Mouse (Mus musculus) left cerebral cortex, adult 11 months (tissue): ENCODE results near the gene Foxn3.

ENCODE experiments used
- DNase-seq: peaks from one replicate; pipeline ENCODE4 v3.0.0; 2022; ENCODE audit warnings: low spot score

The Foxn3 gene

GRCm38 (mm10) chr12:99330822-99331285 lies 232.5 kb downstream of the Foxn3 start:
- no peak for DNase-seq

- DNase-seq = no peak
Observed at GRCm38 (mm10) chr12:99329301-99330257, 233.8 kb downstream of the Foxn3 start.

GRCm38 (mm10) chr12:99326157-99326556 lies 237.2 kb downstream of the Foxn3 start:
- DNase-seq = no peak

- no peak for DNase-seq
Observed at GRCm38 (mm10) chr12:99321633-99322431, 241.6 kb downstream of the Foxn3 start.

GRCm38 (mm10) chr12:99320966-99321496 lies 242.4 kb downstream of the Foxn3 start:
- no peak for DNase-seq

GRCm38 (mm10) chr12:99319896-99320295 lies 243.5 kb downstream of the Foxn3 start:
- no peak for DNase-seq

GRCm38 (mm10) chr12:99319171-99319570 lies 244.2 kb downstream of the Foxn3 start:
- no peak for DNase-seq

GRCm38 (mm10) chr12:99315931-99316330 lies 247.5 kb downstream of the Foxn3 start:
- DNase-seq = no peak

GRCm38 (mm10) chr12:99314817-99315216 lies 248.6 kb downstream of the Foxn3 start:
- no peak for DNase-seq

GRCm38 (mm10) chr12:99311303-99311702 lies 252.1 kb downstream of the Foxn3 start:
- no peak for DNase-seq

- no peak for DNase-seq
Observed at GRCm38 (mm10) chr12:99309937-99310336, 253.4 kb downstream of the Foxn3 start.

- no peak for DNase-seq
Observed at GRCm38 (mm10) chr12:99308541-99309089, 254.8 kb downstream of the Foxn3 start.

GRCm38 (mm10) chr12:99306536-99307204 lies 256.7 kb downstream of the Foxn3 start:
- DNase-seq = no peak

- DNase-seq = no peak
Observed at GRCm38 (mm10) chr12:99305784-99306535, 257.4 kb downstream of the Foxn3 start.

GRCm38 (mm10) chr12:99305324-99305723 lies 258.1 kb downstream of the Foxn3 start:
- DNase-seq = no peak

GRCm38 (mm10) chr12:99304056-99304455 lies 259.3 kb downstream of the Foxn3 start:
- DNase-seq = no peak

GRCm38 (mm10) chr12:99303581-99303980 lies 259.8 kb downstream of the Foxn3 start:
- no peak for DNase-seq

- DNase-seq = no peak
Observed at GRCm38 (mm10) chr12:99299900-99300299, 263.5 kb downstream of the Foxn3 start.

- DNase-seq = no peak
Observed at GRCm38 (mm10) chr12:99298851-99299600, 264.4 kb downstream of the Foxn3 start.

GRCm38 (mm10) chr12:99298242-99298641 lies 265.1 kb downstream of the Foxn3 start:
- no peak for DNase-seq
